Mouse (Mus musculus) heart, postnatal 4 days (tissue): ENCODE data around the gene Il20rb. TPM values are rescaled to one million over a fixed set of nuclear protein-coding genes. Genes with fewer than 3 reads are reported as not detected.
A peak's percentile ranks its signal among the peaks of the same experiment; 100 is the strongest.

Experiments used
- DNase-seq: peaks from one replicate; pipeline ENCODE4 v3.0.0; 2021
- total RNA-seq, 2 experiments: library from RNA; stranded (reverse); gene quantifications; 2 replicates each; pipeline ENCODE4 v1.2.3; 2021

The Il20rb gene
- total RNA-seq, 2 experiments from 2014 or later = 4.3 TPM

- no peak for DNase-seq
Observed at GRCm38 (mm10) chr9:100470228-100470627, 16.4 kb downstream of the Il20rb start.

- DNase-seq = no peak
Observed at GRCm38 (mm10) chr9:100469681-100470080, 16.9 kb downstream of the Il20rb start.

DNA sequence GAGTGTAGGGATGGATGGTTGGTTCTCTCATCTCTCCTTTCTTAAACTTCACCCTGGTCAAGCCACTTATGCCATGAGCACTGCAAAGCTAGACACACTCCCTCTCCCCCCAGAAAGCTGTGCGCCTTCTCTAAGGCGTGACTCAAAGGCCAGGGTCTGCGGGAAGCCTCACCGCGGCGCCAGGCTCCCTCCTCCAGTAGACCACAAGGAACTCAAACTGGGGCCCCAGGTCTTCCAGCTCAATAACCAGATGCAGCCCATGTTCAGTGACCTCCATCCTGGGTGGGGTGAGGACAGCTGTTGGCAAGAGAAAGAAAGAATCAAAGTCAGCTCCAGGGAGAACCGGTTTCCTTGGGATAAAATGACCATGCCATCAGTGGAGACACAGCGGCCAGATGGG is 18.4 kb downstream of the Il20rb start:
- DNase-seq = no peak

GRCm38 (mm10) chr9:100467653-100468052 is 18.9 kb downstream of the Il20rb start:
- peak; percentile 72 for DNase-seq

GRCm38 (mm10) chr9:100466743-100467142 is 19.8 kb downstream of the Il20rb start:
- no peak for DNase-seq

- DNase-seq = no peak
Observed at GRCm38 (mm10) chr9:100465988-100466387, 20.6 kb downstream of the Il20rb start.

- no peak for DNase-seq
Observed at GRCm38 (mm10) chr9:100465380-100465779, 21.2 kb downstream of the Il20rb start.

DNA sequence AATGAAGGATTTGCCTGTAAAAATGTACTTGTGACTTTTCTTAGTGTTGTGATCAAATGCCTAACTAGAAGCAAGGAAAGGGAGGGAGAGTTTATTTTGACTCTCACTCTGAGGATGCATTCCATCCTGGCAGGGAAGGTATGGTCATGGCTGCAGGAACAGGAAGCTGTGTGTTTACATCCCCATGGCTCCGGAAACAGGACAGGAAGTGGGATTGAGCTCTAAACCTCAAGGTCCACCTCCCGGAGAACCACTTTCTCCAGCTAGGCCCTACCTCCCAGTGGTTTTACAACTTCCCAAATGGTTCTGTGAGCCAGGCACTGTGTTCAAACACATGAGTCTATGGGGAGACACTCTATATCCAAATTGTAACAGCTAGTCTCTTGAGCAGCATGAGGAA is 22.8 kb downstream of the Il20rb start:
- no peak for DNase-seq

GRCm38 (mm10) chr9:100462098-100462497 is 24.5 kb downstream of the Il20rb start:
- DNase-seq = no peak

GRCm38 (mm10) chr9:100461671-100462070 is 24.9 kb downstream of the Il20rb start:
- DNase-seq = peak; percentile 52

DNA sequence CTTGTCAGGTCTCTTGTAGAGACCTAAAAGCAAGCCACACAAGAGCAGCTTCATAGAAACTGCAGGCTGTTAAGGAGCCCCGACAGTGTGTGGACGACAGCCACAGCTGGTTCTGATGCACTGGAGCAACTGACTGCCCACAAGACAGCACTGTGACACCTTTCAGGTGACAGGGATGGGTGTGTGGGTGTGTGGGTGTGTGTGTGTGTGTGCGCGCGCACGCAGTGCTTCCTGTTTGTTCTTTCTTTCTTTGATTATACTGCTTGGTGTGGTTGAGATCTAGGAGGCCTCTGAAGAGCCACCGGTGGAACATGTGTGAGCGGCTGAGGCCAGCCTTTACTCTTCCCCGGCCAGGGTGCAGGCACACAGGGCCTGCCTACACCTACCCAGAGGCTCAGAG is 26.4 kb downstream of the Il20rb start:
- DNase-seq = no peak

DNA sequence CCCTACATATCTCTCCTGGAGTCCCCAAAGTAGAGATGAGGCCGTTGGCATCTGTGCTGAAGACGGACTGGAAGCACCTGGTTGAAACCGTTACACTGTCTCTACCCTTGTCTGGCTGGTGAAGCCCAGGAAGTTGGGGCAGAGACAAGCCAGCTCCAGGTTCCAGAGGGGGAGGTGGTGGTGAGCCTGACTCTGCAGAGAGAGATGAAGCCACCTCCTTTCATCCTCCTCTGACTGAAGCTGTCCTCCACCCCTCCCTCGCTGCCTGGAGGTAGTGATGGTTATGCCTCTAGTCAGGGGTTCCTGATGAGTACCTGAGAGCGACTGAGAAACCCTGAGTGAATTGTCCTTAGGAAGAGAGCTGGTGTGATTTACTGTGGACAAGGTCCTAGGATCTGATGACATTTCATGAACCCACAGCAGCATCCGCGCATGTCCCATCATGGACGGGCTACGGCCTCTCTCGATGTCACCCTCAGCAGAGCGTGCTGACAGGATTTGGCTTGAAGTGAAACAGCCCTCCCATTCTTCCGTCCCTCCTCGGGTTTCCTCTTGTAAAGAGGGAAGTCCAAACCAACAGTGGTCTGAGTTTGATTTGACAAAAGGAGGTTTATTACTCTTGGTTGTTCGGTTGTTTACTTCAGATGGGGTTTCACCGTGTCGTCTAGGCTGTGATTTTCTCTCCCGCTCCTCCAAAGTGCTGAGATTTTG is 28.5 kb downstream of the Il20rb start:
- no peak for DNase-seq

- DNase-seq = no peak
Observed at GRCm38 (mm10) chr9:100454664-100454993, 32.0 kb downstream of the Il20rb start.

GRCm38 (mm10) chr9:100453944-100454663 is 32.5 kb downstream of the Il20rb start:
- DNase-seq = peak; percentile 88

DNA sequence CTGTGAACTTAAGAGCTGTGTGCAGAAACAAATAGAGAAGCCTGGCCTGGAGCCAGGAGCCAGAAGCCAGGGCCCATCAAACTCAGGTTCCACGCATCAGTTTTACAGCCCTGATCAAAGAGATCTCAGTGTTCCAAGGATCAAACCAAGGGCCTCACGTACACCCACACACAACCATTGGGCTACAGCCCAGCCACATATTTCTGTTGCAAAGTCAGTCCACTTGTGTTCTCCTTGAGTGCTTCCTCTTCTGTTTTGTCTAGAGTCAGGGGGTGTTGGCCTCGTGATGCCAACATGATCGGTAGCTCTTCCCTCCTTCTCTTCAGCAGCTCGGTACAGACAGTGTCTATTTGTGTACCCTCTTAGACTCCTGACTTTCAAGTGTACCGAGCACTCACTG is 34.2 kb downstream of the Il20rb start:
- DNase-seq = no peak

DNA sequence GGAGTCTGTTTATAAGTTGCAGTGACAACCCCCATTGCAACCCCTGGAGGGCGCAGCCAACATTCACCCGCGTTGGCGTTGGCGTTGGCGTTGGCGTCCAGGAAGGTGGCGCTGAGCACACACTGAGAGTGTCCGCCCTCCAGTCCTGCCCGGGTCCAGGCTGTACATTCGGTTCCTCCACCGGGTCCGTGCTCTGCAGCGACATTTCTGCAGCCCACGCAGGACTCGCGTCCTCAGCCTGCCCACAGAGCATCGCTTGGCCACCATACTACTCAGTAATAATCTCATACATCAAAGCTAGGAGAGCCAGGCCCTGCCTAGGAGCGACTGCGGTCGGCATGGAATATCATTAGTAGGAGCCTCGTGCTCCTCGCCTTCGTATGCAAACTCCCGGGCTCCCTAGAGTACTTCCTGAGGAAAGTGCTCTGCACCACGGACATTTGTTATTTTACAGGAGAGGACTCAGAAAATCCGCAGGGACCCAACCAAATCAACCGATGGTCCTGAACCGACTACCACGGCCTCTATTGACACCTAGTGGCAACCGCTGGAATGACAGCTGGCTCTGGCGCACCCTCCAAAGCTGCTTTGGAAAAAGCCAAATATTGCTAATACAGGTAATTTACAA is 40.4 kb downstream of the Il20rb start:
- peak; percentile 86 for DNase-seq

DNA sequence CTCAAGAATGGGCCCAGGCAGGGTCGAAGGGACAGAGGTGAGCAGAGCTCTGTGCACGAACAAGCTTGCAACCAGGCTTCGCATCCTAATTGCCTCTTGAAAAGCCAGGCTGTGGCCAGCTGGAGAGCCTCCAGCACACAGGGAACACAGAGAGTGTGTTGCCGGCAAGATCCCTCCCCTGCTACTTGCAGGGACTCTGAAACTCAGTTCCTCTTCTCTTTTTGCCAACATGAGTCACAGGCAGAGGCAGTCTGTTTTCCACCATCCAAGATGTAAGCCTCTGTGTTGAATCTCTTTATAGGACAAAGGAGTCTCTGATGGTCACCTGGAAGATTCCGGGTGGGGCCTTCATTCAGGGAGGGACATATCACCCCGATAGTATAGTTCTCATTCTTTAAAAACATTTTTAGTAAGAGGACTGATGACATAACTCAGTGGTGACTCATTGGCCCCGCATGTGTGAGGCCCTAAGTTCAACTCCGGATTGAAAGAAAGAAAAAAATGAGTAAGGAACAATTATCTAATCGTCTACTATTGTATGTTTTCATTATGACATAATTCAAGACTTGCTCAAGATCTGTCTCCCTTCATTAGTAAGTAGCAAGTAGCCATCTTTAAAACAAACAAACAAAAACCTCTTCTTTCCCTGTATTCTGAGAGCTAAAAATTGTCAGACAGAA is 46.3 kb downstream of the Il20rb start:
- DNase-seq = peak; percentile 77

DNA sequence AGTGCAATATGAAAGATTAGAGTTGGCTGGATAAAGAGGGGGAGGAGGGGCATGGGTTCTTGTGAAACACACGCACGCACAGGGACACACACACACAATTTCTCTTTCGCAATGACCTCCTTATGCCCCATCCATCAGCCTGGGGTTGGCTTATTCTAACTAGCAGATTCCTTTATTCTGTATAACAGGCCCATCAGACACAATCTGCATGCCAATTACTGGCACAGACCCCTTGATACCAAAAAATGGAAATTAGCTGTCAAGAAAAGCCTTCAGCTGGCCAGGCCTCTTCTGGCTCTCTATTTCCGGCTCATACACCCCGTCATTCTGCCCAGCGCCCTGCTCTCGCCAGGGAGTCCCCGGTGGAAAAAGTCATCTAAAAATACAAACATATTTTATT is 47.1 kb downstream of the Il20rb start:
- DNase-seq = no peak

GRCm38 (mm10) chr9:100438994-100439393 is 47.6 kb downstream of the Il20rb start:
- DNase-seq = no peak

DNA sequence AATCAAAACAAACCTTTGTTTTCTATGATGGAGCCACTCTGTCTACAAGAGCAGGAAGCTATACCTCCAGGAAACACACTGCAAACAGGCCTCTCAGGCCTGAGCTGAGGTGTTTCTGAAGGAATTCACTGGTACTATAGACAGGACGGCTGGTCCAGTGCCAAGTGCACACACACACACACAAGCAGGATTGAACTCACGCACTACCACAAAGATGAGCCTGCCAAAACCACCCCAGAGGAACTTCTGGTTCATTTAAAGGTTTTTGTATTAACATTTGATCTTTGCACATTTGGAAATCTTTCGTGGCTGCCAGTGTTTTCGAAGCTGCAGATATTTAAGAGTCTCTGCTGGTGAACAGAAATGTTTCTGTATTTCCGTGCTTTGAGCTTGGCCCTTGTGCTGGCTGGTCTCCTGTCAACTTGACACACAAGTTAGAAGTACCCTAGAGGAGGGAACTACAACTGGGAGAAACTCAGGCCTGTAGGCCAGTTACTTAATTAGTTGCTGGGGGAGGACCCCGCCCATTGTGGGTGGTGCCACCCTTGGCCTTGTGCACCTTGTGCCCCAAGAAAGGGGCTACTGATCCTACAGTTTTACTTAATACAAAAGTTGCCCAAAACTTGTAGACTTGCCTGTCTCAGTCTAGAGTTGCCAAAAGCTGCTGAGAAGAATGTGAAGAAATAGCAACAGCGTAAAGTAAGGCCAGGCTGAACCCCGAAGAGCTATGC is 49.6 kb downstream of the Il20rb start:
- DNase-seq = no peak

DNA sequence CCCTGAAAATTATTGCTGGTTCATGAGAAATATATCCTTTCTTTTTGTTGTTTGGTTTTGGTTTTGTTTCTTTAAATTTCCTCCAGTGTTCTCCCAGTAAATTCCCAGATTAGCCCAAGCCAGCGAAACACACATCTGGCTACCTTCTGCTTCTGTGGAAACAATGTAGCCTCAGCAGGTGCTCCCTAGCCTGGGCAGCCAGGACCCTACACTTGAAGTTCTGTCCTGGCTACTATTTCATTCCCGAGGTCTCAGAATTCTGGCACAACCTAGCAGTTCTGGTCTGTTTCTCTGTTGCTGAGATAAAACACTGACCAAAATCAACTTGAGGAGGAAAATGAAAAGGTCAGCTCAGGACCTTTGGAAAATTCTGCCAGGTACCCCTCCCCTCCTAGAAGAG is 55.2 kb downstream of the Il20rb start:
- DNase-seq = no peak

DNA sequence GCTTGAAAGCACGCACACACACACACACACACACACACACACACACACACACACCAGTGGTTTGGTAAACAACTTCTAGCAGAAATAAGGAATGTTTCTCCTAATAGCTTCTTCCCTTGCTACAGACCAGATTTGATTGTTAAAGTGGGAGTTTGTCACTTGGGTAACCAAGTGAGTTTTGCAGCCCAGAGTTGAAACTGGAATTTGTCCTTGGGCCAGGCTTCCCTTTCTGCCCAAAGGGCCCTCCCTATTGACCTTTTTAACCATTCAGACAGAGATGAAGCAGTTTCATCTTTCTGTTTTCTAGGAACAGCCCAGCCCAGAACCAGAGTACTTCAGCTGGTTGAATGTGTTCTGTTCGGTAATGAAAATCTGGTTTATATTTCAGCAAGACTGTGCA is 55.7 kb downstream of the Il20rb start:
- DNase-seq = no peak

GRCm38 (mm10) chr9:100419644-100420043 is 66.9 kb downstream of the Il20rb start:
- no peak for DNase-seq
